Mouse (Mus musculus) CD4-positive naive resting alpha-beta T cell, adult 57 days (primary cell): ENCODE results near the gene Fa2h. TPM values are rescaled to one million over a fixed set of nuclear protein-coding genes. Genes with fewer than 3 reads are reported as not detected.

Source experiments
- total RNA-seq: library from RNA; stranded (reverse); gene quantifications from one replicate; pipeline ENCODE4 v1.2.4, GENCODE M21; 2023

Gene Fa2h
- not detected for total RNA-seq

DNA sequence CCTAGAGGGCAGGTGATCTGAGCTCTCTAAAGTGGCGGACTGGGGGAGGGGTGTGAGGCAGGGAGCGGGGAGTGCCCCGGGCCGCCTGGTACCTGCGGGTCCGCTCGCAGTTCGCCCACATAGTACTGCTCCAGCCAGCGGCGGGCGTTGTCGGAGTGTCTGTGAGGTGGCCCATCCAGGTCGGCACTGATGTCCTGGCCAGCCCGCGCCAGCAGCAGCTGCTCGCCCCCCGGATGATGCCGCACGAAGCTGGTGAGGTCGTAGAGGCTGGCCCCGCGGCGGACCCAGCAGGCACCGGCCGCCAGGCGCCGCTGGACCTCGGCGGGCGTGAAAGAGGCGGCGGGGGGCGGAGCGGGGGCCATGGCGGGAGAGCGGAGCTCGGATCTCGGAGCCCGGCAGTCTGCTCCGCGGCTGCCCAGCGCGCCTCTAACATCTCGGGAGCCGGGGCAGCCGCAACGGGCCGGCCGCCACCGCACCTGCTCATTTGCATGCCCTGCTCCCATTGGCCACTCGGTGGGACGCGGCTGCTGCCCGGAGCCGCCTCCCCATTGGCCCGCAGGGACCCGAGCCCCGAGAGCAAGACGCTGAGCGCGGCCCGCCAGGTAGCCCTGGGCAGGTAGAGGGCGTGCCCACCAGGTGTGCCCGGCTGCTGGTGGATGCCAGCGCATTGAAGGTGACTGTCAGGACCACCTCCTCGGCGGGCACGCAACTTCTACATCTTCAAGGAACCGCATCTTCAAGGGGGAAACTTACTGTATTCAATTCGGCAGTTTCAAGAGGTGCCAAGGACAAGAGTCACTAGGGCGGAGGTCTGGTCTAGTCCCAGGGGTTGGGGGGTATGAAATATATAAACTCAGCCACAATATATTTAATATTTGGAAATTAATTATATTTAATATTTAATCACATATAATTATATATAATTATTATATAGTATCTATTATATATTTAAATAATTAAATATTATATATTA is at the start of gene Fa2h:
Gene Fa2h (minus strand): TSS at position 434 of the 973 bp plus-strand sequence.

DNA sequence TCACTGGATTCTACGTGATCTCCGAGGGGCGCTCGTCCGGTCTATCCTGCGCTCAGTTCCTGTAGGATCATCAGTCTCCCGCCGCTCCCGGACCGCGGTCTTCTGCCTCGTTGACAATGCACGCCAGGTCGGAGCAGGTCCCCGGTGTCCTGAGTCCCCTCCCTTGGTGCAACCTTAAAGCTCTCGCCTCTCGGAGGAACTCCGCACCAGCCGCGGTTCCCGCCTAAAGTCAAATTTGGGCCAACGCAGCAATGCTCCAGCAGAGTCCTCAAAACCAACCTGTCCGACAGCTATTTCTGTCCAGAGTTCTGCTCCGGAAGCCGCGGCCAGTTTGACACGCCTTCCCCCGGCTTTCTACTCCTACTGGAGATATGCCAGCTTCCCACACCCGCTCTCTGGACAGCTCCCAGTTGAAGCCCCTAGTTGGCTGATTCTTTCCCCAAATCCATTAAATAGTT is 55.7 kb downstream of the Fa2h start, which contains the start of gene Mlkl:
Gene Mlkl (minus strand): TSS at position 288 of the 458 bp plus-strand sequence.

DNA sequence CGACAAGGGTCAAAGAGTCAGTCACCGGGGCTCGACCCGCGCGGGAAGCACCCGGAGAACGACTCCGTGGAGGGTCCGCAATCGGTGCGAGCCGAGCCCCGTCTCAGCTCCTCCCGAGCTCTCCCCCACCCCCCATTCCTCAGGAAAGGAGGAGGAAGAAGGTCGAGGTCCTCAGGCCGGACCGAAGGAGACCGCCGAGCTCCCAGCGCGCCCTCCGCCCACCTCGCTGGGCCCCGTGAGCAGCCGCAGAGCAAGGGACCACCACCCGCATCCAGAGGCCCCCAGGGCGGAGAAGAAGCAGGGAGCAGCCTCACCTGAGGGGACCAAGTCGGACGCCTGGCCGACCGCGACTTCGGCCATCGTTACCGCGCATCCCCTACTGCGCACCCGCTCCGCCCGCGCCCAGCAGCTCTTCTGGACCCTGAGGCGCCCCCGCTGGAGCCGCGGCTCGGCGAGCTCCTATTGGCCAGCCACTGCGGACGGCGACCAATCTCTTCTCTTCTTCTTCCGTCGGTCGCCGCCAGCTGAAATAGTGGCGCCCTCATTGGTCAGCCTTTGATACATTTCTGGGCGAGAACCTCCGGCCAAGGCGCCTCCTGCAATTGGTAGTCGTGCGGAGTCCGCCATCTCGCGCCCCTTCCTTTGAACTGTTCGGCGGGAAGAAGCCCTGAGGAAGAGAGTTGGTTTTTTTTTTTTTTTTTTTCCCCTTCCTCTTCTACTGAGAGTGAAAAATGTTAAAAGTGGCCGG is 93.6 kb downstream of the Fa2h start, which contains the start of gene Rfwd3:
Gene Rfwd3 (minus strand): TSS at position 402 of the 748 bp plus-strand sequence.

Other genes with a start within 250 kb of the Fa2h start
- gene Glg1, start 134.6 kb downstream of the Fa2h start, total RNA-seq, result 64.0 TPM
- 27.9 TPM for gene Rfwd3, start 93.6 kb downstream of the Fa2h start, total RNA-seq
- gene Mlkl, start 55.6 kb downstream of the Fa2h start, total RNA-seq, result not detected
- 13.2 TPM for gene Wdr59, start 128.3 kb upstream of the Fa2h start, total RNA-seq
- 162 TPM for gene Znrf1, start 142.3 kb upstream of the Fa2h start, total RNA-seq
- 2.1 TPM for gene Ldhd, start 236.6 kb upstream of the Fa2h start, total RNA-seq
- 26.5 TPM for gene Zfp1, start 249.6 kb upstream of the Fa2h start, total RNA-seq